Mouse (Mus musculus) ES-E14 (cell line): ENCODE measurements around the gene Dync1li1.

Source experiments
- HCFC1 ChIP-seq: IDR thresholded peaks from 2 replicates; pipeline ENCODE4 v1.6.1; 2012; ENCODE audit warnings: low read length, inconsistent platforms, borderline replicate concordance; ENCODE audit not compliant: insufficient read depth
- MAFK ChIP-seq: IDR thresholded peaks from 2 replicates; pipeline ENCODE4 v1.6.1; 2014; ENCODE audit warnings: mild to moderate bottlenecking, low read depth, low read length, inconsistent platforms; ENCODE audit not compliant: insufficient read depth
- ZC3H11A ChIP-seq: IDR thresholded peaks from 2 replicates; pipeline ENCODE4 v1.6.1; 2012; ENCODE audit warnings: low read depth, mild to moderate bottlenecking, inconsistent platforms, low read length, borderline replicate concordance
- ZNF384 ChIP-seq: IDR thresholded peaks from 2 replicates; pipeline ENCODE4 v1.6.1; 2012; ENCODE audit warnings: low read depth, low read length, inconsistent platforms

DNA sequence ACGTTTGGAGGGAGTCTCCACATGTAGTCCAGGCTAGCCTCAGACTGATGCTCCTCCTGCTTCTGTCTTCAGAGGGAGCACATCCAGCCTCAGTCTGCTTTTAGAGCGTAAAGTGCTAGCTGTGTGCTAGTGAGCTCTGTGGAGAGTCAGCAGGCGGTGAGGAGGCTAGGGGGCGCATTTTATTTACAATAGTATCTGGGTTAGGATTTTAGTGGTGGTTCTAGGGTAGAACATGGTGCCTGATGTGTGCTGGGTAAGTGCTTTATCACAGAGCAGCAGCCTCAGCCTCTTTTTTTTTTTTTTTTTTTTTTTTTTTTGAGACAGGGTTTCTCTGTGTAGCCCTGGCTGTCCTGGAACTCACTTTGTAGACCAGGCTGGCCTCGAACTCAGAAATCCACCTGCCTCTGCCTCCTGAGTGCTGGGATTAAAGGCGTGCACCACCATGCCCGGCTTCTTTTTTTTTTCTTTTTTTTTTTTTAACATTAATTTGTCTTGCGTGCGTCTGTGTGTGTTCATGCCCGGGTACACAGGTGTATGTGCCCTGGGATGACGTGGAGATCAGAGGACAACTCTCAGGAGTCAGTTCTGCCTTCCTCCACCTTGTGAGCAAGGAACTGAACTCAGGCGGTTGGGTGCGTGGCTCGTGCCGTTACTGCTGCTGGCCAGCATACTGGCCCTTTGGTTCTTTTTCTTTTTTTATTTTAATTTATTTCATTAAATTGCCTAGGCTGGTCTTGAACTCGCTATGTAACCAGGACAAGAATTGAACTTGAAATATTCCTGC lies 11.5 kb downstream of the Dync1li1 start:
- TF ChIP-seq ZC3H11A (no peak), ZNF384 (peak; percentile 47; the same call in 1 of the 2 replicates), HCFC1 (no peak), MAFK (no peak)
